Mouse (Mus musculus): ENCODE measurements around the gene Rbpj. TPM values are rescaled to one million over a fixed set of nuclear protein-coding genes. Genes with fewer than 3 reads are reported as not detected.

Rbpj gene
- polyA plus RNA-seq, 1 experiment, result 13.4 TPM

DNA sequence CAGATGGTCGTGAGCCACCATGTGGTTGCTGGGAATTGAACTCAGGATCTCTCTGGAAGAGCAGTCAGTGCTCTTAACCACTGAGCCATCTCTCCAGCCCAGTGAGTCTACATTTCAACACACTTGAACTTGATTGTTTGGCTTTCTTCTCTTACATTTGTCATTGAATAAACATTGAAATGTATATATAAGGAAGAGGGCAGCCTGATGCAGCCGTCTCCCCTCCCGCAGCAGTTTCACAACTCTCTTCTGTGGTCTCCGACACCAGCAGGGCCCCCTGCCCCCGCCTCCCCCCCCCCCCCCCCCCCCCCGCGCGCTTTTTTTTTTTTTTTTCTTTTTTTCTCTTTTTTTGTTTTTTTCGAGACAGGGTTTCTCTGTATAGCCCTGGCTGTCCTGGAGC is 180.7 kb downstream of the Rbpj start:
- WGBS, result 68% methylated on average over 6 of the region's 9 CpGs
- Histone ChIP-seq H3K4me3 (ENCODE audit: insufficient read depth, low read depth, low read length) (no peak overlapping the region), H3K36me3 (ENCODE audit: control insufficient read depth, insufficient read depth, low read length) (peaks cover 2% of the 10 kb centered on the region; the same call in 1 of the 2 replicates), H3K27ac (ENCODE audit: insufficient read depth, low read depth, low read length) (no peak overlapping the region), H3K27me3 (replicated peaks; ENCODE audit: control insufficient read depth, insufficient read depth, low read length) (no peaks in the 10 kb centered on the region), H3K4me1 (ENCODE audit: control insufficient read depth, insufficient read depth, low read length) (no peaks in the 10 kb centered on the region)
- DNase-seq, result no peak
- TF ChIP-seq POLR2A (IDR thresholded peaks at IDR 0.05; ENCODE audit: low read depth, low read length) (no peak), CTCF (conservative IDR thresholded peaks at IDR 0.05; ENCODE audit: insufficient read depth, insufficient read length, low read depth, low read length) (no peak)

GRCm38 (mm10) chr5:53647358-53647757 is 181.4 kb downstream of the Rbpj start:
- no peaks in the 10 kb centered on the region for H3K27me3 ChIP-seq (replicated peaks; ENCODE audit: control insufficient read depth, insufficient read depth, low read length)
- DNase-seq, result no peak
- 92% methylated on average over 2 of the region's 2 CpGs for WGBS
- peaks cover 3% of the 10 kb centered on the region; the same call in 1 of the 2 replicates for H3K36me3 ChIP-seq (ENCODE audit: control insufficient read depth, insufficient read depth, low read length)
- no peaks in the 10 kb centered on the region for H3K4me1 ChIP-seq (ENCODE audit: control insufficient read depth, insufficient read depth, low read length)
- no peak overlapping the region for H3K4me3 ChIP-seq (ENCODE audit: insufficient read depth, low read depth, low read length)
- H3K27ac ChIP-seq (ENCODE audit: insufficient read depth, low read depth, low read length), result no peak overlapping the region
- TF ChIP-seq POLR2A (IDR thresholded peaks at IDR 0.05; ENCODE audit: low read depth, low read length) (no peak), CTCF (conservative IDR thresholded peaks at IDR 0.05; ENCODE audit: insufficient read depth, insufficient read length, low read depth, low read length) (no peak)

DNA sequence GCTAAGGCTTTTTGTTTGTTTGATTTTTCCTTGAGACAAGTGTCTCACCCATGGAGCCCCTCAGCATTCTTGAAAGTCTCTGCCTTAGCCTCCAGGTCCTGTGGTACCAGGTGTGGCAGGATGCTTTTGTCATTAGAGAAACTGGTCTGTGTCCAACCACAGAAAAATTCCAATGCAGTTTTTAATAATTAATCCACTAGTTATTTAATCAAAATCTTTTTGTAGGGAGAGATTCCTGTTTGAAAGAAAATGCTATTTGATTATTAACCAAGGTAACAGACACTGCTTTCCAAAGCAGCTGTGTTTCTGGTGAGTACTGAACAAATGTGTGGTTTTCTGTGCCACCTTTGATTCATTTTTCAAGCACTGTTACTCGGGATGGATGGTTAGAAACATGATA is 190.6 kb downstream of the Rbpj start:
- Histone ChIP-seq H3K4me1 (ENCODE audit: control insufficient read depth, insufficient read depth, low read length) (peaks cover 10% of the 10 kb centered on the region; the same call in 1 of the 2 replicates), H3K27ac (ENCODE audit: insufficient read depth, low read depth, low read length) (peak overlapping the region; percentile 60; the same call in 1 of the 2 replicates), H3K4me3 (ENCODE audit: insufficient read depth, low read depth, low read length) (no peak overlapping the region), H3K36me3 (ENCODE audit: control insufficient read depth, insufficient read depth, low read length) (peaks cover 1% of the 10 kb centered on the region; the same call in 1 of the 2 replicates), H3K27me3 (replicated peaks; ENCODE audit: control insufficient read depth, insufficient read depth, low read length) (no peaks in the 10 kb centered on the region)
- 4% methylated on average over 1 of the region's 1 CpGs for WGBS
- TF ChIP-seq POLR2A (IDR thresholded peaks at IDR 0.05; ENCODE audit: low read depth, low read length) (no peak), CTCF (conservative IDR thresholded peaks at IDR 0.05; ENCODE audit: insufficient read depth, insufficient read length, low read depth, low read length) (no peak)
- peak; percentile 62 for DNase-seq

GRCm38 (mm10) chr5:53657925-53658324 is 192.0 kb downstream of the Rbpj start:
- WGBS, result 66% methylated on average over 6 of the region's 6 CpGs
- peak; percentile 49; the same call in 1 of the 2 replicates for TF ChIP-seq CTCF (conservative IDR thresholded peaks at IDR 0.05; ENCODE audit: insufficient read depth, insufficient read length, low read depth, low read length)
- no peak for TF ChIP-seq POLR2A (IDR thresholded peaks at IDR 0.05; ENCODE audit: low read depth, low read length)
- Histone ChIP-seq H3K4me1 (ENCODE audit: control insufficient read depth, insufficient read depth, low read length) (peaks cover 10% of the 10 kb centered on the region; the same call in 1 of the 2 replicates), H3K36me3 (ENCODE audit: control insufficient read depth, insufficient read depth, low read length) (no peaks in the 10 kb centered on the region), H3K4me3 (ENCODE audit: insufficient read depth, low read depth, low read length) (no peak overlapping the region), H3K27me3 (replicated peaks; ENCODE audit: control insufficient read depth, insufficient read depth, low read length) (no peaks in the 10 kb centered on the region), H3K27ac (ENCODE audit: insufficient read depth, low read depth, low read length) (no peak overlapping the region)
- peak; percentile 52 for DNase-seq

GRCm38 (mm10) chr5:53661508-53661907 is 195.6 kb downstream of the Rbpj start:
- no peaks in the 10 kb centered on the region for H3K27me3 ChIP-seq (replicated peaks; ENCODE audit: control insufficient read depth, insufficient read depth, low read length)
- TF ChIP-seq CTCF (conservative IDR thresholded peaks at IDR 0.05; ENCODE audit: insufficient read depth, insufficient read length, low read depth, low read length) (no peak), POLR2A (IDR thresholded peaks at IDR 0.05; ENCODE audit: low read depth, low read length) (no peak)
- H3K4me3 ChIP-seq (ENCODE audit: insufficient read depth, low read depth, low read length), result no peak overlapping the region
- peaks cover 7% of the 10 kb centered on the region; the same call in 1 of the 2 replicates for H3K4me1 ChIP-seq (ENCODE audit: control insufficient read depth, insufficient read depth, low read length)
- 75% methylated on average over 2 of the region's 2 CpGs for WGBS
- no peak for DNase-seq
- no peak overlapping the region for H3K27ac ChIP-seq (ENCODE audit: insufficient read depth, low read depth, low read length)
- no peaks in the 10 kb centered on the region for H3K36me3 ChIP-seq (ENCODE audit: control insufficient read depth, insufficient read depth, low read length)

GRCm38 (mm10) chr5:53662413-53662812 is 196.5 kb downstream of the Rbpj start:
- Histone ChIP-seq H3K4me3 (ENCODE audit: insufficient read depth, low read depth, low read length) (no peak overlapping the region), H3K27ac (ENCODE audit: insufficient read depth, low read depth, low read length) (no peak overlapping the region), H3K27me3 (replicated peaks; ENCODE audit: control insufficient read depth, insufficient read depth, low read length) (no peaks in the 10 kb centered on the region), H3K36me3 (ENCODE audit: control insufficient read depth, insufficient read depth, low read length) (no peaks in the 10 kb centered on the region), H3K4me1 (ENCODE audit: control insufficient read depth, insufficient read depth, low read length) (no peaks in the 10 kb centered on the region; the same call in 1 of the 2 replicates)
- TF ChIP-seq POLR2A (IDR thresholded peaks at IDR 0.05; ENCODE audit: low read depth, low read length) (no peak), CTCF (conservative IDR thresholded peaks at IDR 0.05; ENCODE audit: insufficient read depth, insufficient read length, low read depth, low read length) (no peak)
- 23% methylated on average over 1 of the region's 1 CpGs for WGBS
- no peak for DNase-seq

DNA sequence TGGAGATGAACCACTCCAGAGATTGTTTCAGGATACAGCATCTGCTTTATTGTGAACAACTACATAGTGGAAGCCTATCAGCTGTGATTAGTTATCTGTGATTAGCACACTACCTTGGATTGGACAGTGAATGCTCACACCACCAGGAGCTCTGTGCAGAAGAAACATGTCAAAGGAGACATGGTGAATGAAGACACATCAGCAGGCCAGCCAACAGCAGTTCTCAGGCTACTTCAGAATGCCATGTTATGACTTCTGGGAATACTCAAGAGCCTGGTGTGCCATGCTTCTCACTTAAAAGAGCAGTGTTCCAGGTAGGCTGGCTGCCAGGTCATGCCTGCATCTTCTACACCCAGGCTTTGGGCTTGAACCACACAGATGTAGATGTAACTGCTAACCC is 197.7 kb downstream of the Rbpj start:
- Histone ChIP-seq H3K27ac (ENCODE audit: insufficient read depth, low read depth, low read length) (no peak overlapping the region), H3K4me3 (ENCODE audit: insufficient read depth, low read depth, low read length) (no peak overlapping the region), H3K4me1 (ENCODE audit: control insufficient read depth, insufficient read depth, low read length) (no peaks in the 10 kb centered on the region), H3K36me3 (ENCODE audit: control insufficient read depth, insufficient read depth, low read length) (no peaks in the 10 kb centered on the region), H3K27me3 (replicated peaks; ENCODE audit: control insufficient read depth, insufficient read depth, low read length) (no peaks in the 10 kb centered on the region)
- DNase-seq, result no peak
- no peak for TF ChIP-seq CTCF (conservative IDR thresholded peaks at IDR 0.05; ENCODE audit: insufficient read depth, insufficient read length, low read depth, low read length)
- no peak for TF ChIP-seq POLR2A (IDR thresholded peaks at IDR 0.05; ENCODE audit: low read depth, low read length)

Data from kidney, adult 2 months (tissue).